Mouse (Mus musculus): ENCODE measurements around the gene Pik3cg. TPM values are rescaled to one million over a fixed set of nuclear protein-coding genes. Genes with fewer than 3 reads are reported as not detected.

Pik3cg gene
- polyA plus RNA-seq, 1 experiment from 2014 or later: 1.4 TPM

- no peak overlapping the region for H3K9ac ChIP-seq (ENCODE audit: low read length)
- H3K27ac ChIP-seq (ENCODE audit: low read depth, low read length): no peak overlapping the region
- H3K4me2 ChIP-seq (ENCODE audit: low read depth, low read length, severe bottlenecking): no peak overlapping the region
- no peak for ATAC-seq (replicated peaks; ENCODE audit: low FRiP score)
- 89% methylated on average over 15 of the region's 15 CpGs for WGBS
- H3K4me3 ChIP-seq (ENCODE audit: low read depth, low read length): no peak overlapping the region
- H3K36me3 ChIP-seq (ENCODE audit: control insufficient read depth, insufficient read depth, low read length): no peaks in the 10 kb centered on the region
- no peaks in the 10 kb centered on the region for H3K27me3 ChIP-seq (ENCODE audit: control insufficient read depth, insufficient read depth, low read length)
- H3K4me1 ChIP-seq (replicated peaks; ENCODE audit: control insufficient read depth, insufficient read depth, low read length): no peaks in the 10 kb centered on the region
- no peaks in the 10 kb centered on the region for H3K9me3 ChIP-seq (ENCODE audit: control insufficient read depth, low read length)
- no peak for DNase-seq (ENCODE audit: low spot score)
These were observed 25.6 kb downstream of the Pik3cg start for GRCm38 (mm10) chr12:32182632-32183419.

DNA sequence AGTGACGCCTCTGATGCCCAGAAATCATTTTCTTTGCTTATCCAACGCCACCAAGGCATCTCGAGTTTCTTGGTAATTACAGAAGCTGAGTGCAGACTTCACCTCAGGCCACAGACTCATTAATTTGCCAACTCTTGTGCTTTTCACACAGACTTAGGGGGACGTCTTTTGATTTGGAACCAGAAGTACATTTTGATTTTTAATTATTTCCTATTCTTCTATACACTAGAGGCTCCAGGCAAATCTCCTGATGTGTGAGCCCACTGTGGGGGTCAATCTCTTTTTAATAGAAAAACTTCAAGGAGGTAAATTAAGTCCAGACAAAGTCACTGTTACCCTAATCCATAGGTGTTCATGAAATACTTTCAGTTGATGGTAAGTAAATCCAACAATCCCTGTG, 26.6 kb downstream of the Pik3cg start:
- H3K4me1 ChIP-seq (replicated peaks; ENCODE audit: control insufficient read depth, insufficient read depth, low read length): no peaks in the 10 kb centered on the region
- H3K27me3 ChIP-seq (ENCODE audit: control insufficient read depth, insufficient read depth, low read length): no peaks in the 10 kb centered on the region
- H3K36me3 ChIP-seq (ENCODE audit: control insufficient read depth, insufficient read depth, low read length): no peaks in the 10 kb centered on the region
- H3K9ac ChIP-seq (ENCODE audit: low read length): no peak overlapping the region
- ATAC-seq (replicated peaks; ENCODE audit: low FRiP score): no peak
- H3K27ac ChIP-seq (ENCODE audit: low read depth, low read length): no peak overlapping the region
- 46% methylated on average over 4 of the region's 4 CpGs for WGBS
- no peaks in the 10 kb centered on the region for H3K9me3 ChIP-seq (ENCODE audit: control insufficient read depth, low read length)
- H3K4me2 ChIP-seq (ENCODE audit: low read depth, low read length, severe bottlenecking): no peak overlapping the region
- DNase-seq (ENCODE audit: low spot score): no peak
- H3K4me3 ChIP-seq (ENCODE audit: low read depth, low read length): no peak overlapping the region

- ATAC-seq (replicated peaks; ENCODE audit: low FRiP score) (no peak), DNase-seq (ENCODE audit: low spot score) (no peak)
- no peak overlapping the region for H3K27ac ChIP-seq (ENCODE audit: low read depth, low read length)
- no peak overlapping the region for H3K4me2 ChIP-seq (ENCODE audit: low read depth, low read length, severe bottlenecking)
- H3K27me3 ChIP-seq (ENCODE audit: control insufficient read depth, insufficient read depth, low read length): no peaks in the 10 kb centered on the region
- H3K36me3 ChIP-seq (ENCODE audit: control insufficient read depth, insufficient read depth, low read length): no peaks in the 10 kb centered on the region
- H3K9ac ChIP-seq (ENCODE audit: low read length): no peak overlapping the region
- WGBS: 92% methylated on average over 6 of the region's 6 CpGs
- no peak overlapping the region for H3K4me3 ChIP-seq (ENCODE audit: low read depth, low read length)
- no peaks in the 10 kb centered on the region for H3K9me3 ChIP-seq (ENCODE audit: control insufficient read depth, low read length)
- H3K4me1 ChIP-seq (replicated peaks; ENCODE audit: control insufficient read depth, insufficient read depth, low read length): no peaks in the 10 kb centered on the region
These were observed 34.0 kb downstream of the Pik3cg start for GRCm38 (mm10) chr12:32174437-32174836.

- no peak overlapping the region for H3K9ac ChIP-seq (ENCODE audit: low read length)
- H3K4me3 ChIP-seq (ENCODE audit: low read depth, low read length): no peak overlapping the region
- 93% methylated on average over 7 of the region's 7 CpGs for WGBS
- H3K4me2 ChIP-seq (ENCODE audit: low read depth, low read length, severe bottlenecking): no peak overlapping the region
- DNase-seq (ENCODE audit: low spot score) (no peak), ATAC-seq (replicated peaks; ENCODE audit: low FRiP score) (no peak)
- 0 out of 2 replicates have a peak, but pooled peaks cover 2% of the 10 kb centered on the region for H3K4me1 ChIP-seq (replicated peaks; ENCODE audit: control insufficient read depth, insufficient read depth, low read length)
- H3K27me3 ChIP-seq (ENCODE audit: control insufficient read depth, insufficient read depth, low read length): no peaks in the 10 kb centered on the region
- no peaks in the 10 kb centered on the region for H3K36me3 ChIP-seq (ENCODE audit: control insufficient read depth, insufficient read depth, low read length)
- H3K27ac ChIP-seq (ENCODE audit: low read depth, low read length): no peak overlapping the region
- H3K9me3 ChIP-seq (ENCODE audit: control insufficient read depth, low read length): no peaks in the 10 kb centered on the region
These were observed 35.6 kb downstream of the Pik3cg start for GRCm38 (mm10) chr12:32172826-32173225.

- ATAC-seq (replicated peaks; ENCODE audit: low FRiP score) (no peak), DNase-seq (ENCODE audit: low spot score) (no peak)
- H3K27me3 ChIP-seq (ENCODE audit: control insufficient read depth, insufficient read depth, low read length): no peaks in the 10 kb centered on the region
- H3K27ac ChIP-seq (ENCODE audit: low read depth, low read length): no peak overlapping the region
- H3K36me3 ChIP-seq (ENCODE audit: control insufficient read depth, insufficient read depth, low read length): no peaks in the 10 kb centered on the region
- no peak overlapping the region for H3K4me3 ChIP-seq (ENCODE audit: low read depth, low read length)
- H3K4me2 ChIP-seq (ENCODE audit: low read depth, low read length, severe bottlenecking): no peak overlapping the region
- 0 out of 2 replicates have a peak, but pooled peaks cover 2% of the 10 kb centered on the region for H3K4me1 ChIP-seq (replicated peaks; ENCODE audit: control insufficient read depth, insufficient read depth, low read length)
- H3K9me3 ChIP-seq (ENCODE audit: control insufficient read depth, low read length): no peaks in the 10 kb centered on the region
- H3K9ac ChIP-seq (ENCODE audit: low read length): no peak overlapping the region
- WGBS: 7% methylated on average over 5 of the region's 5 CpGs
These were observed 39.3 kb downstream of the Pik3cg start for GRCm38 (mm10) chr12:32169164-32169563.

- no peak overlapping the region for H3K27ac ChIP-seq (ENCODE audit: low read depth, low read length)
- no peaks in the 10 kb centered on the region for H3K9me3 ChIP-seq (ENCODE audit: control insufficient read depth, low read length)
- ATAC-seq (replicated peaks; ENCODE audit: low FRiP score): no peak
- no peaks in the 10 kb centered on the region for H3K36me3 ChIP-seq (ENCODE audit: control insufficient read depth, insufficient read depth, low read length)
- 0 out of 2 replicates have a peak, but pooled peaks cover 2% of the 10 kb centered on the region for H3K4me1 ChIP-seq (replicated peaks; ENCODE audit: control insufficient read depth, insufficient read depth, low read length)
- no peak for DNase-seq (ENCODE audit: low spot score)
- H3K9ac ChIP-seq (ENCODE audit: low read length): no peak overlapping the region
- no peak overlapping the region for H3K4me2 ChIP-seq (ENCODE audit: low read depth, low read length, severe bottlenecking)
- 19% methylated on average over 3 of the region's 3 CpGs for WGBS
- no peak overlapping the region for H3K4me3 ChIP-seq (ENCODE audit: low read depth, low read length)
- H3K27me3 ChIP-seq (ENCODE audit: control insufficient read depth, insufficient read depth, low read length): no peaks in the 10 kb centered on the region
These were observed 39.7 kb downstream of the Pik3cg start for GRCm38 (mm10) chr12:32168751-32169150.

DNA sequence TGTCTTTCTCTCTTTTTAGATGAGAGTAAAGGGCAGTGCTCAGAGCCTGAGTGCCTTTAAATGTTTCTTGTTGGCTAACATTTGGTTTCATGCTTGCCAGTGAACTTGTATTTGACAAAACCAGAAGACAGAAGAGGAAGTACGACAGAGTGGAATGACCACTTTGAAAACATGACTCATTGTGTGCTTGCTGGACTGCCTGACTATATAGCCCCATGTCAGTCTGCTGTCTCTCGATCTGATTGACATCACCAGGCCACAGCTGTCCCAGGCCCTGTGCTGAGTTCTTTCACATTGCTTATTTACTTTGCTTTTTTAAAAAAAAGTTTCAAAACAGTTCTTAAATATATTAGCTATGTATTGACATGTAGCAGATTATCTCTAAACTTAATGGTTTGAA, 44.8 kb downstream of the Pik3cg start:
- no peak overlapping the region for H3K4me3 ChIP-seq (ENCODE audit: low read depth, low read length)
- H3K36me3 ChIP-seq (ENCODE audit: control insufficient read depth, insufficient read depth, low read length): no peaks in the 10 kb centered on the region
- H3K27ac ChIP-seq (ENCODE audit: low read depth, low read length): no peak overlapping the region
- DNase-seq (ENCODE audit: low spot score) (no peak), ATAC-seq (replicated peaks; ENCODE audit: low FRiP score) (no peak)
- H3K27me3 ChIP-seq (ENCODE audit: control insufficient read depth, insufficient read depth, low read length): no peaks in the 10 kb centered on the region
- H3K4me2 ChIP-seq (ENCODE audit: low read depth, low read length, severe bottlenecking): no peak overlapping the region
- WGBS: 92% methylated on average over 2 of the region's 2 CpGs
- no peaks in the 10 kb centered on the region; the same call in 1 of the 2 replicates for H3K4me1 ChIP-seq (replicated peaks; ENCODE audit: control insufficient read depth, insufficient read depth, low read length)
- no peaks in the 10 kb centered on the region for H3K9me3 ChIP-seq (ENCODE audit: control insufficient read depth, low read length)
- no peak overlapping the region for H3K9ac ChIP-seq (ENCODE audit: low read length)

GRCm38 (mm10) chr12:32158757-32159156, 49.7 kb downstream of the Pik3cg start:
- H3K4me2 ChIP-seq (ENCODE audit: low read depth, low read length, severe bottlenecking): no peak overlapping the region
- 0 out of 2 replicates have a peak overlapping the region, but pooled peaks have one; percentile 18 for H3K27ac ChIP-seq (ENCODE audit: low read depth, low read length)
- no peaks in the 10 kb centered on the region for H3K9me3 ChIP-seq (ENCODE audit: control insufficient read depth, low read length)
- no peaks in the 10 kb centered on the region for H3K27me3 ChIP-seq (ENCODE audit: control insufficient read depth, insufficient read depth, low read length)
- no peak for ATAC-seq (replicated peaks; ENCODE audit: low FRiP score)
- no peak overlapping the region for H3K9ac ChIP-seq (ENCODE audit: low read length)
- H3K4me1 ChIP-seq (replicated peaks; ENCODE audit: control insufficient read depth, insufficient read depth, low read length): no peaks in the 10 kb centered on the region; the same call in 1 of the 2 replicates
- no peak overlapping the region for H3K4me3 ChIP-seq (ENCODE audit: low read depth, low read length)
- DNase-seq (ENCODE audit: low spot score): no peak
- 31% methylated on average over 5 of the region's 5 CpGs for WGBS
- H3K36me3 ChIP-seq (ENCODE audit: control insufficient read depth, insufficient read depth, low read length): no peaks in the 10 kb centered on the region

DNA sequence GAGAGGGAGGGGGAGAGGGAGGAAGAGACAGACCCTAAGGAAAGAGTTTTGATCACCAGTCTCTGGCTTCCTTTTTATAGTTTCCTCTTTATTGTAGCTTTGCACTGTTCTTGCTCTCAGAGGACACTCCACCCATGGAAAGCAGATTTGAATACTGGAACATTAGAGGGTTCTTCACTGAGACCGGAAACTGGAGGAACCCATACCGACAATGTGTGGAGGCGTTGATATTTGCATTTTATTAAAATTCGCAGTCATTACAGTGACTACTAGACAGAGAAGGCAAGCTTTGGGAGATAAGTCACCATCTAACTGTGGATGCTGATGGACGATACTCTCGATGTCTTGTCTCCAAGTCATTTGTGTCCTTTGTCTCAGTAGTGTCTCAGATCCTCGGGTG, 61.9 kb downstream of the Pik3cg start:
- no peak overlapping the region for H3K9ac ChIP-seq (ENCODE audit: low read length)
- H3K36me3 ChIP-seq (ENCODE audit: control insufficient read depth, insufficient read depth, low read length): no peaks in the 10 kb centered on the region
- no peak overlapping the region for H3K4me3 ChIP-seq (ENCODE audit: low read depth, low read length)
- no peaks in the 10 kb centered on the region for H3K27me3 ChIP-seq (ENCODE audit: control insufficient read depth, insufficient read depth, low read length)
- H3K4me1 ChIP-seq (replicated peaks; ENCODE audit: control insufficient read depth, insufficient read depth, low read length): no peaks in the 10 kb centered on the region
- no peak for DNase-seq (ENCODE audit: low spot score)
- H3K27ac ChIP-seq (ENCODE audit: low read depth, low read length): no peak overlapping the region
- ATAC-seq (replicated peaks; ENCODE audit: low FRiP score): no peak
- no peak overlapping the region for H3K4me2 ChIP-seq (ENCODE audit: low read depth, low read length, severe bottlenecking)
- 91% methylated on average over 7 of the region's 7 CpGs for WGBS
- no peaks in the 10 kb centered on the region for H3K9me3 ChIP-seq (ENCODE audit: control insufficient read depth, low read length)
